Mouse (Mus musculus) liver, adult 2 months (tissue): ENCODE results near the gene Cdh1. TPM values are rescaled to one million over a fixed set of nuclear protein-coding genes. Genes with fewer than 3 reads are reported as not detected.
A peak's percentile ranks its signal among the peaks of the same experiment; 100 is the strongest.

Source experiments
- DNase-seq: peaks from one replicate; pipeline ENCODE4 v3.0.0-alpha.2; 2011; ENCODE audit warnings: low read depth, low spot score; ENCODE audit errors: extremely low read depth
- H3K27ac ChIP-seq: fragments of 200-500 bp; replicated peaks from 2 replicates; pipeline ENCODE4 v1.5.1; 2012; ENCODE audit warnings: low read depth, mild to moderate bottlenecking, control low read depth, inconsistent platforms, low read length; ENCODE audit not compliant: insufficient read depth
- H3K27me3 ChIP-seq: fragments of 200-500 bp; 2 replicates; pipeline ENCODE4 v1.6.1; 2012; ENCODE audit warnings: mild to moderate bottlenecking, moderate library complexity, low read length, inconsistent platforms; ENCODE audit not compliant: control insufficient read depth, insufficient read depth
- H3K36me3 ChIP-seq: fragments of 200-500 bp; 2 replicates; pipeline ENCODE4 v1.6.1; 2012; ENCODE audit warnings: low read length, inconsistent platforms; ENCODE audit not compliant: control insufficient read depth, insufficient read depth
- H3K4me1 ChIP-seq: fragments of 200-500 bp; 2 replicates; pipeline ENCODE4 v1.6.1; 2011; ENCODE audit warnings: low read length; ENCODE audit not compliant: control insufficient read depth, insufficient read depth
- H3K4me3 ChIP-seq: fragments of 200-500 bp; 2 replicates; pipeline ENCODE4 v1.5.1; 2011; ENCODE audit warnings: low read depth, mild to moderate bottlenecking, control low read depth, low read length, moderate library complexity; ENCODE audit not compliant: insufficient read depth
- H3K79me2 ChIP-seq: fragments of 200-500 bp; 2 replicates; pipeline ENCODE4 v1.6.1; 2012; ENCODE audit warnings: inconsistent platforms, mild to moderate bottlenecking, low read length, moderate library complexity; ENCODE audit not compliant: control insufficient read depth, insufficient read depth
- H3K9ac ChIP-seq: fragments of 200-500 bp; 2 replicates; pipeline ENCODE4 v1.6.1; 2012; ENCODE audit warnings: low read depth, mild to moderate bottlenecking, control low read depth, inconsistent platforms, low read length
- CTCF ChIP-seq: fragments of 200-500 bp; IDR thresholded peaks from 2 replicates; pipeline ENCODE4 v1.5.1; 2011; ENCODE audit warnings: low read depth, low read length, control low read depth
- POLR2A ChIP-seq: fragments of 200-500 bp; IDR thresholded peaks from 2 replicates; pipeline ENCODE4 v1.6.1; 2011; ENCODE audit warnings: low read length, control low read depth; ENCODE audit not compliant: insufficient read depth; ENCODE audit errors: extremely low read depth
- WGBS: fragments of 180-500 bp; shearing (Covaris S2); methylation state at CpG from one replicate; pipeline ENCODE4 v1.1.7; 2018; 5-methylcytosine and 5-hydroxymethylcytosine counted together
- polyA plus RNA-seq: library from polyadenylated mRNA; depleted of rRNA; stranded (reverse); fragments of >200 nt; gene quantifications from 2 replicates; pipeline ENCODE4 v1.2.3, GENCODE M21; 2012; rRNA removed
- total RNA-seq: library from RNA; depleted of rRNA; stranded (reverse); fragments of >200 nt; gene quantifications from 2 replicates; pipeline ENCODE4 v1.2.3, GENCODE M21; 2014; rRNA removed

Gene Cdh1
- total RNA-seq = 17.5 and 29.9 TPM in 2 replicates
- polyA plus RNA-seq = 8.8 and 19.8 TPM in 2 replicates

DNA sequence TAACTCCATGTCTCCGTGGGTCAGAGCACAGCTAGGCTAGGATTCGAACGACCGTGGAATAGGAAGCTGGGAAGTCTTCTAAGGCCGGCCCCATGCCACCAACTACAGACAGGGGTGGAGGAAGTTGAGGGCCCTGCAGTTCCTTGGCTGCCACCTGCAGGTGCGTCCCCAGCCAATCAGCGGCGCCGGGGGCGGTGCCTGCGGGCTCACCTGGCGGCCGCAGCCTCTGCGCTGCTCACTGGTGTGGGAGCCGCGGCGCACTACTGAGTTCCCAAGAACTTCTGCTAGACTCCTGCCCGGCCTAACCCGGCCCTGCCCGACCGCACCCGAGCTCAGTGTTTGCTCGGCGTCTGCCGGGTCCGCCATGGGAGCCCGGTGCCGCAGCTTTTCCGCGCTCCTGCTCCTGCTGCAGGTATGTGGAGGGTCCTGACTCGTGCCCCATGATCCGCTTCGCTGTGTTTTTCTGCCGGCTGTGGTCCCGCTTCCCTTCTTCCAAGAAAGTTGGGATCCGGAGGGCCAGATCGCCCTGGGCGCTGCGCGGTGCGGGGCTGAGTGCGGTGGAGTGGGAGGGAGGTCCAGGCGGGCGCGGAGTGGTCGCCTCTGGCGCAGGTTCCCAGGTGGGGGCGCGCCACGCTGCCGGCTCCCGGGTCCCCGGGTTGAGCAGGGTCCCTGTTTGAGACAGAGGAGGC lies at the start of gene Cdh1:
Gene Cdh1 (plus strand): TSS at position 221 of the 689 bp plus-strand sequence.
- peak within 1 kb of the TSS; percentile 57 for H3K27ac ChIP-seq
- WGBS = under 1% methylated on average over 53 of the region's 53 CpGs
- DNase-seq = no peak
- H3K27me3 ChIP-seq = 0 out of 2 replicates have a peak, but pooled peaks cover 3% of the 10 kb centered on the region
- peak within 1 kb of the TSS; percentile 84 for H3K9ac ChIP-seq
- TF ChIP-seq POLR2A (peak; percentile 40; the same call in 1 of the 2 replicates), CTCF (no peak)
- H3K36me3 ChIP-seq = no peaks in the 10 kb centered on the region
- peaks cover 1% of the 10 kb centered on the region; the same call in 1 of the 2 replicates for H3K79me2 ChIP-seq
- peaks cover 11% of the 10 kb centered on the region for H3K4me1 ChIP-seq
- peak within 1 kb of the TSS; percentile 75 for H3K4me3 ChIP-seq

DNA sequence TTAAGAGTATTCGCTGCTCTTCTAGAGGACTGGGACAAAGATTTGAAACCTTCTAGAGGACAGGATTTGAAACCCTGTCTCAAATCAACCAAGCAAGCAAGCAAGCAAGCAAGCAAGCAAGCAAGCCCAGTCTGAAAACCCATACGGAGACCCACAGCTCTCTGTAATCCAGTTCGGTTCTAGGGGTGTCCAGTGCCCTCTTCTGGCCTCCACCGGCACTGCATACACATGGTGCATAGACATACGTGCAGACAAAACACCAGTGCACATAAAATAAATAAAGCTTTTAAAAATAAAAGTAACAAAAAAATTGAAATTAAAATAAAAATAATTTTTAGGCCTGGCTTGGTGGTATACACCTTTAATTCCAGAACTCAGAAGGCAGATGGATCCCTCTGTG lies 49.1 kb upstream of the Cdh1 start:
- TF ChIP-seq POLR2A (no peak), CTCF (peak; percentile 24; the same call in 1 of the 2 replicates)
- Histone ChIP-seq H3K4me3 (no peak overlapping the region), H3K36me3 (no peaks in the 10 kb centered on the region), H3K9ac (no peak overlapping the region), H3K79me2 (no peaks in the 10 kb centered on the region), H3K4me1 (no peaks in the 10 kb centered on the region), H3K27me3 (no peaks in the 10 kb centered on the region), H3K27ac (no peak overlapping the region)
- WGBS = 97% methylated on average over 5 of the region's 5 CpGs
- DNase-seq = no peak

DNA sequence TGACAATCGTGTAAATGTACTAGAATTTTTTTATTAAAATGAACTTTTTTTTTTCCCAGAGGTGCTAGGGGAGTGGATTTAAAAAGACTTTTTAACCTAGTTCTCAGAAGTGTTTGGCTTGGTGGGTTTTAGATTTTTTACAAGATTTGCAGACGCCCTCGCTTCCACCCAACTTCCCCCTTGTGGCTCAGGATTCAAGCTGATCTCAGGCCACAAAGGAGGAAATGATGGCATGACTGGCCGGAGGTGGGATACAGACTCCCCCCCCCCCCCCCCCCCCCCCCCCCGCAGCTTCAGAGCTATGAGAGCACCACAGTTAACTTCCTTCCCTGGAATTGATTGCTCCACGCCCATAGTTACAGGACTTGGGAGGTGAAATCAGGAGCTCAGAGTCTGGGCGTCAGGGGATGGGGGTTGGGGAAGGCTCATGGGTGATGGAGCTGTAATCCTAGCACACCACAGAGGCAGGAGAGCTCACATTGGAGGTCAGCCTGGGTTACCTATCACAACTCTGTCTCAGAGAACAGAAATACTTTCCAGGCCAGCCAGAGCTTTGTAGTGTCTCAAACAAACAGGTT lies 47.0 kb upstream of the Cdh1 start:
- no peaks in the 10 kb centered on the region for H3K79me2 ChIP-seq
- no peak overlapping the region for H3K4me3 ChIP-seq
- no peak overlapping the region for H3K9ac ChIP-seq
- no peaks in the 10 kb centered on the region for H3K36me3 ChIP-seq
- WGBS = 81% methylated on average over 5 of the region's 7 CpGs
- no peaks in the 10 kb centered on the region for H3K27me3 ChIP-seq
- H3K27ac ChIP-seq = no peak overlapping the region
- TF ChIP-seq CTCF (no peak), POLR2A (no peak)
- no peaks in the 10 kb centered on the region for H3K4me1 ChIP-seq
- no peak for DNase-seq

DNA sequence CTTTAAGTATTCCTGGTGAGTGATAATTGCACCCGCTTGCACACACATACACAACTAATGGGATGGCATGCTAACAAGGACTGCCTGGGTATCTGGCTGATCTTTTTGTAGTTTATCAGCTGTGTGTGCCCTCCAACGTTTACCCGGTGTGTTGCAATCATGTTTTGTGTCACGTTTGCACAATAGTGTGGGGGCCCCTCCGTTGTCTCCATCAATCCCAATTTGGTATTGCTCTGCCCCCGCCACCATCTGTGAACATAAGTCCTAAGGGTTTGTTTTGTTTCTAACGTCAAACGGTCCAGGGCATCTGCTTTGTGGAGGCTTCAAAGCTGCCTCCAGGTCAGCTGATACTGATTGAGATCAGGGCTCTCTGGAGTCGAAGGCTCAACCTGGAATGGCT lies 43.3 kb upstream of the Cdh1 start:
- H3K9ac ChIP-seq = no peak overlapping the region
- no peaks in the 10 kb centered on the region for H3K27me3 ChIP-seq
- H3K4me1 ChIP-seq = no peaks in the 10 kb centered on the region
- TF ChIP-seq CTCF (no peak), POLR2A (no peak)
- DNase-seq = no peak
- H3K36me3 ChIP-seq = no peaks in the 10 kb centered on the region
- no peak overlapping the region for H3K4me3 ChIP-seq
- no peaks in the 10 kb centered on the region for H3K79me2 ChIP-seq
- no peak overlapping the region for H3K27ac ChIP-seq
- WGBS = 12% methylated on average over 9 of the region's 9 CpGs

DNA sequence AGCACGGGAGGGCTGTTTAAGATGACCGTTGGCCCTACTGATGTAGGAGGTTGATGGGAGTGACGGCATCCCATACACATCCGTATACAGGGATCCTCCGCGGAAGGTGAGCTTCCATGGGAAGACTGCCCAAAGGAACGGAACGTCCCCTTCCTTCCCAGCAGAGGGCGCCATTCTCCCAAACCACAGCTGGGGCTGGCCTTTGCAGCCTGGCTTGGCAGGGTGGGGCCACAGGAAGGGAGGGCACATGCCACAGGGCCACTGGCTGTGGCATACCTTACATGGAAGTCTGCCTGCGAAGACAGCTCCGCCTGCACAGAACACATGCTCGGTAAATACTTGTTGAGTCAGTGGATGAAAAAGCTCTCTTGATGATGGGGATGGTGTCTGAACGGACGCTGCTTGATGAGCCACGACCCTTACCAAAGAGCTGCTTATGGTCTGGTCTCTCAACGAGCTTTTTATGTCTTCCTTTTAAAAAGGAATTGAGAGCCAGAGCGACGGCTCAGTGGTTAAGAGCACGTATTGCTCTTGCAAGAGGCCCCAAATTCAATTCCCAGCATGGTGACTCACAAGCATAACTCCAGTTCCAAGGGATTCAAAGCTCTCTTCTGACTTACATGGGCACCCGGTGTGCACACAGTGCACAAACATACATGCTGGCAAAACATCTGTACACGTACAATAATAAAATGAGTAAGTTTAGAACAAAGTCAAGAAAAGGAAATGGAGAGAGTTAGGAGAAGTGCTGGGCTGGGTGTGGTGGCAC lies 41.9 kb upstream of the Cdh1 start:
- WGBS = 38% methylated on average over 21 of the region's 21 CpGs
- peak; percentile 48 for DNase-seq
- Histone ChIP-seq H3K79me2 (no peaks in the 10 kb centered on the region), H3K27ac (no peak overlapping the region), H3K4me1 (no peaks in the 10 kb centered on the region), H3K27me3 (no peaks in the 10 kb centered on the region), H3K36me3 (no peaks in the 10 kb centered on the region), H3K9ac (no peak overlapping the region), H3K4me3 (no peak overlapping the region)
- peak; percentile 96 for TF ChIP-seq CTCF
- no peak for TF ChIP-seq POLR2A
